ENCODE assay signal across 8 mouse cellular contexts in the genomic region with DNA sequence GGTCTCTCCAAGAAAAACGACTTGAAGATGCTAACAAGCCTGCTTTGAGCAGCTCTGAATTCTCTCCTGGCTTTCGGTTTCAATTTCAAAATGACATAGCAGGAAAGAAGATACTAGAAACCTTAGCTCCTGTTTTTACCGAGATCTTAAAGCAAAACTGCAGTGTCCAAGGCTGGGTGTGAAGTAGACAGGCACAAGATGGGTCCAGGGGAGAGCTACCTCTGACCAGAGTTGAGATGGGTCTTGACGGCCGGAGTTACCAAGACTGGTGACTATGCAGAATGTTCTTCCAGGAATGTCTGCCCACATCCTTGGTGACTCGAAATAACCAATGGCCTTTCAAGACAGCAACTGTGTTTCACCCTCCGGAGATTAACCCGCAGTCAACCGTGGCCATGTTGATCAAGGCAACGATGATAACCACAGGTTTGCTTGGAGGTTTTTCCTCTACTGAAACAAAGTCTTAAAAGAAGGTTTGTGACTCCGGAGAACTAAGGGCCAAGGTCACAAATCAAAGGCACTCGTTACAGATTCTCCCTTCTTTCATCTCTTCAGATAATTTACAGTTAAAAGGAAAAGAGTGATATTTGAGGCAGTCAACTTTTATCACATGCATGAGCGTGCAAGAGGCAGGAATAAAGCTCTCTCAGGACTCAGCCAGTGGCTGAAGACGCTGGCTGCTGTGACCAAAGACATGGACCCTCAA.
DNase-seq lines count a peak whose midpoint lies in the region; ATAC-seq lines count a peak whose summit lies in the region.

No protein-coding gene starts in this region.

- peaks cover 0 to 2% of the 10 kb centered on the region in 2 experiments; a peak in 1 of 4 replicates for H3K4me1 ChIP-seq in heart, embryonic 14.5 days (ENCODE audit: control insufficient read depth in 2 of 2, insufficient read depth in 2 of 2, low read length in 2 of 2)
- H3K4me1 ChIP-seq in intestine, embryonic 14.5 days (replicated peaks; ENCODE audit: control insufficient read depth, insufficient read depth, low read length), result peaks cover 6% of the 10 kb centered on the region
- H3K4me1 ChIP-seq in stomach, embryonic 15.5 days, result peaks cover 3% of the 10 kb centered on the region; the same call in 1 of the 2 replicates
- no peaks in the 10 kb centered on the region for H3K4me1 ChIP-seq in midbrain, embryonic 15.5 days

- no peak for DNase-seq in heart, postnatal 25 days (ENCODE audit: low spot score)
- DNase-seq in adrenal gland, postnatal 10 days, result peak; percentile 56
- no peak for DNase-seq in intestine, embryonic 14.5 days (ENCODE audit: low spot score)
- no peak for DNase-seq in urinary bladder, postnatal 10 days (ENCODE audit: low spot score)
- no peak for DNase-seq in layer of hippocampus, postnatal 10 days (ENCODE audit: low spot score in 2 of 2)

- no peak overlapping the region for H3K9ac ChIP-seq in heart, embryonic 14.5 days (ENCODE audit: low read length)
- H3K9ac ChIP-seq in intestine, embryonic 14.5 days (ENCODE audit: low read length), result no peak overlapping the region
- H3K9ac ChIP-seq in stomach, embryonic 15.5 days, result no peak overlapping the region
- H3K9ac ChIP-seq in midbrain, embryonic 15.5 days, result no peak overlapping the region

- no peaks in the 10 kb centered on the region for H3K9me3 ChIP-seq in heart, embryonic 14.5 days (ENCODE audit: control insufficient read depth, low read length)
- no peaks in the 10 kb centered on the region for H3K9me3 ChIP-seq in intestine, embryonic 14.5 days (ENCODE audit: control insufficient read depth, low read length)
- no peaks in the 10 kb centered on the region for H3K9me3 ChIP-seq in stomach, embryonic 15.5 days
- no peaks in the 10 kb centered on the region for H3K9me3 ChIP-seq in midbrain, embryonic 15.5 days

- H3K4me3 ChIP-seq in heart, embryonic 14.5 days (ENCODE audit: control insufficient read depth in 1 of 2, insufficient read depth in 1 of 2, low read depth in 1 of 2, low read length in 2 of 2), result no peak overlapping the region
- H3K4me3 ChIP-seq in intestine, embryonic 14.5 days (ENCODE audit: low read depth, low read length), result no peak overlapping the region; the same call in 1 of the 2 replicates
- H3K4me3 ChIP-seq in stomach, embryonic 15.5 days (replicated peaks), result no peak overlapping the region
- no peak overlapping the region for H3K4me3 ChIP-seq in midbrain, embryonic 15.5 days

- intact Hi-C loops in heart, postnatal 25 days (cut with DNase I), result no loop called here

- H3K36me3 ChIP-seq in heart, embryonic 14.5 days (ENCODE audit: control insufficient read depth, insufficient read depth, low read length), result no peaks in the 10 kb centered on the region
- H3K36me3 ChIP-seq in intestine, embryonic 14.5 days (ENCODE audit: control insufficient read depth, insufficient read depth, low read length), result 0 out of 2 replicates have a peak, but pooled peaks cover 2% of the 10 kb centered on the region
- no peaks in the 10 kb centered on the region for H3K36me3 ChIP-seq in stomach, embryonic 15.5 days
- H3K36me3 ChIP-seq in midbrain, embryonic 15.5 days (replicated peaks), result no peaks in the 10 kb centered on the region

- ATAC-seq in heart, embryonic 14.5 days (ENCODE audit: insufficient number of reproducible peaks, insufficient read depth, low FRiP score, low read depth), result no peak
- no peak for ATAC-seq in intestine, embryonic 14.5 days (replicated peaks; ENCODE audit: low FRiP score, low TSS enrichment, low read depth)
- ATAC-seq in stomach, embryonic 15.5 days (ENCODE audit: insufficient read depth, low FRiP score, low read depth), result no peak
- ATAC-seq in midbrain, embryonic 15.5 days (replicated peaks), result no peak

- no peaks in the 10 kb centered on the region for H3K27me3 ChIP-seq in heart, embryonic 14.5 days (ENCODE audit: control insufficient read depth, insufficient read depth, low read length)
- no peaks in the 10 kb centered on the region for H3K27me3 ChIP-seq in intestine, embryonic 14.5 days (replicated peaks; ENCODE audit: control insufficient read depth, insufficient read depth, low read length)
- no peaks in the 10 kb centered on the region for H3K27me3 ChIP-seq in stomach, embryonic 15.5 days (replicated peaks)
- no peaks in the 10 kb centered on the region for H3K27me3 ChIP-seq in midbrain, embryonic 15.5 days (replicated peaks)

- H3K4me2 ChIP-seq in heart, embryonic 14.5 days (ENCODE audit: low read length), result 0 out of 2 replicates have a peak overlapping the region, but pooled peaks have one; percentile 6
- H3K4me2 ChIP-seq in intestine, embryonic 14.5 days (ENCODE audit: low read length), result peak overlapping the region; percentile 18; the same call in 1 of the 2 replicates
- peak overlapping the region; percentile 40 for H3K4me2 ChIP-seq in stomach, embryonic 15.5 days
- H3K4me2 ChIP-seq in midbrain, embryonic 15.5 days, result no peak overlapping the region

- H3K27ac ChIP-seq in heart, embryonic 14.5 days (replicated peaks in 1 of 2; ENCODE audit: control insufficient read depth in 1 of 2, insufficient read depth in 1 of 2, low read depth in 2 of 2, low read length in 2 of 2), result no peak overlapping the region
- no peak overlapping the region for H3K27ac ChIP-seq in intestine, embryonic 14.5 days (ENCODE audit: low read depth)
- H3K27ac ChIP-seq in stomach, embryonic 15.5 days, result no peak overlapping the region
- H3K27ac ChIP-seq in midbrain, embryonic 15.5 days, result no peak overlapping the region

- WGBS in heart, embryonic 14.5 days, result 71% methylated on average over 14 of the region's 14 CpGs
- 71% methylated on average over 14 of the region's 14 CpGs for WGBS in intestine, embryonic 14.5 days
- 64% methylated on average over 14 of the region's 14 CpGs for WGBS in stomach, embryonic 15.5 days
- WGBS in midbrain, embryonic 15.5 days, result 81% methylated on average over 14 of the region's 14 CpGs
